Mouse (Mus musculus): ENCODE measurements around the gene Retreg2.

Gene Retreg2

GRCm38 (mm10) chr1:75142301-75143261 is at the start of gene Retreg2, which contains the start of gene Cnppd1:
Gene Retreg2, plus strand, starts transcription at chr1:75142778.
Gene Cnppd1, minus strand, starts transcription at chr1:75142711.
- DNase-seq = peak; percentile 96

GRCm38 (mm10) chr1:75122211-75122610 is 20.4 kb upstream of the Retreg2 start:
- no peak for DNase-seq

- peak; percentile 94 to 96 for DNase-seq
Observed at GRCm38 (mm10) chr1:75124346-75125321, 17.9 kb upstream of the Retreg2 start, which contains the start of gene Nhej1. Gene Nhej1, minus strand, starts transcription at chr1:75125200.

- DNase-seq = no peak
Observed at GRCm38 (mm10) chr1:75125418-75125817, 17.2 kb upstream of the Retreg2 start.

GRCm38 (mm10) chr1:75128641-75129040 is 13.9 kb upstream of the Retreg2 start:
- DNase-seq = no peak

- DNase-seq = peak; percentile 72 to 81
Observed at GRCm38 (mm10) chr1:75133421-75134207, 9.0 kb upstream of the Retreg2 start, which contains the start of gene Slc23a3. Gene Slc23a3, minus strand, starts transcription at chr1:75133890.

GRCm38 (mm10) chr1:75136293-75136692 is 6.3 kb upstream of the Retreg2 start:
- DNase-seq = no peak

GRCm38 (mm10) chr1:75136730-75137129 is 5.8 kb upstream of the Retreg2 start:
- no peak for DNase-seq

- no peak for DNase-seq
Observed at GRCm38 (mm10) chr1:75138448-75138847, 4.1 kb upstream of the Retreg2 start.

- peak; percentile 38 to 50 for DNase-seq
Observed at GRCm38 (mm10) chr1:75140601-75141190, 1.9 kb upstream of the Retreg2 start.

- peak; percentile 57 to 64 for DNase-seq
Observed at GRCm38 (mm10) chr1:75141486-75142190, 940 bp upstream of the Retreg2 start.

- no peak for DNase-seq
Observed at GRCm38 (mm10) chr1:75145589-75145988, 3.0 kb downstream of the Retreg2 start.

GRCm38 (mm10) chr1:75147411-75148135 is 5.0 kb downstream of the Retreg2 start:
- peak; percentile 49 to 70 for DNase-seq

- no peak for DNase-seq
Observed at GRCm38 (mm10) chr1:75148727-75149126, 6.1 kb downstream of the Retreg2 start.

GRCm38 (mm10) chr1:75155837-75156236 is 13.3 kb downstream of the Retreg2 start:
- DNase-seq = no peak

- DNase-seq = no peak
Observed at GRCm38 (mm10) chr1:75158990-75159389, 16.4 kb downstream of the Retreg2 start.

- no peak for DNase-seq
Observed at GRCm38 (mm10) chr1:75159540-75160255, 17.1 kb downstream of the Retreg2 start.

- DNase-seq = no peak
Observed at GRCm38 (mm10) chr1:75160256-75160617, 17.7 kb downstream of the Retreg2 start.

- DNase-seq = no peak
Observed at GRCm38 (mm10) chr1:75168093-75168471, 25.5 kb downstream of the Retreg2 start.
